Mouse (Mus musculus) lung, postnatal 0 days (tissue): ENCODE results near the gene Laptm5.

Source experiments
- CTCF ChIP-seq: IDR thresholded peaks from 2 replicates; pipeline ENCODE4 v1.5.1; 2016; ENCODE audit warnings: antibody characterized with exemption, mild to moderate bottlenecking
- EP300 ChIP-seq: IDR thresholded peaks from 2 replicates; pipeline ENCODE4 v1.6.1; 2016; ENCODE audit warnings: antibody characterized with exemption, mild to moderate bottlenecking, control low read depth

GRCm38 (mm10) chr4:130917564-130917963, 4.6 kb downstream of the Laptm5 start:
- TF ChIP-seq CTCF (no peak), EP300 (no peak)
